Mouse (Mus musculus): Measurements from ENCODE around the gene Olfr803. TPM values are rescaled to one million over a fixed set of nuclear protein-coding genes. Genes with fewer than 3 reads are reported as not detected.

Olfr803 gene
- total RNA-seq (2021) = not detected

DNA sequence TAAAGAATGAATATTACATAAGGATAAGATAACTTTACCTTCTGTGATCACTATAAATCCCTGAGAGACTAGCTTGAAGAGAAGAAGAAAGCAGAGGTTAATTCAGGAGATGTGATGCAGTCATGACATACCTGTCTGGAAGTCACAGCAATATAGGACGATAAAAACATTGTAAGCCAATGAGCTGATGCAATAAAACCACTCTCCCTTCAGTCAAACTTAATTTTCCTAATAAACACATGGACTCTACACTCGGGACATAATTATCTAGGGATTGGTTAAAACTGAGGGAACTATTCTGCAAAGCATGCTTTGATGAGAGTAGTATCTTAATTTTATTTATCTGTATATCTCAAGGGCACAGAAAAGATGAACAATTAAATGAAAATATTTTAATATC, at the start of gene Olfr803:
Gene Olfr803 (minus strand): TSS at position 101 of the 400 bp plus-strand sequence.
- intact Hi-C loops (cut with DNase I) = no loop called here
- DNase-seq = no peak

- no peak for DNase-seq
- intact Hi-C loops (cut with DNase I) = no loop called here
Observed at GRCm38 (mm10) chr10:129741821-129742220, 47.7 kb upstream of the Olfr803 start, which contains the start of gene Olfr806. Olfr806 (minus strand) TSS chr10:129741921.

DNA sequence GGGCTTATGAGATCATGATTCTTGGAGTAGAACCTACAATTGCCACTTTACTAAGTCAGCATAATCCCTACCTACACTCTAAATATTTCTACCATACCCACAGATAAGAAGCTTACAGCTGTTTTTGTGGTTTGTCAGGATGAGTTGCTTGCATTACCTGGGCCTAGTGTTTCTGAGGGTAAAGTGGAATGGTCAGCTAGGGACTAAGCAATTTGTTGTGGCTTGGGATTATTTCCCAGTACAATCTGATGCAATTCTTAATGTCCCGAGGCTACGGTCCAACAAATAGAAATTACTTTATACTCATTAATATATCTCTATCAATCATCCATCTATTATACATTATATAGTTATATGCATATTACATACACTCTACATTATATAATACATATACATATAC, 35.2 kb upstream of the Olfr803 start, which contains the start of gene Olfr805:
Gene Olfr805 (minus strand): TSS at position 101 of the 400 bp plus-strand sequence.
- no peak for DNase-seq
- intact Hi-C loops (cut with DNase I) = no loop called here

DNA sequence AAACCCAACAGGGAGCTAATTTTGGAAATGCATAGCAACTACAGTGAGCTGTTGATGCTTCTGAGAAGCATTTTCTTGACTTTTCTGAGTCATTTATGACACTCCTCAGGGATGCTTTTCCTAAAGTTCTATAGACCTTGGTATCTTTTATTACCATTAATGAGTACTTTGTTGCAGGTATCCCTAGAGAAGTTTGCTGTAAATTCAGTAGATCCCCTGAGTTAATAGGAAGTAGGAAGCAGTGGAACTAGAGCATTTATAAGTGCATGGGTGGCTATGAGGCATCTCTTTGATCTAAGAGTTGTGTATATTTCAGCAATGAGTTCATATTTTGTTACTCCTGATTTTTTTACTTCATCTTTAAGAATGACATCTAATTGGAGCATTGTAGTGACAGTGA, 8.8 kb upstream of the Olfr803 start, which contains the start of gene Olfr804:
Gene Olfr804 (plus strand): TSS at position 301 of the 400 bp plus-strand sequence.
- DNase-seq = no peak
- intact Hi-C loops (cut with DNase I) = no loop called here

GRCm38 (mm10) chr10:129688069-129688468, 6.0 kb downstream of the Olfr803 start, which contains the start of gene Olfr802:
Olfr802 (minus strand) TSS chr10:129688169.
- no peak for DNase-seq
- intact Hi-C loops (cut with DNase I) = no loop called here

- DNase-seq = no peak
- intact Hi-C loops (cut with DNase I) = no loop called here
Observed at GRCm38 (mm10) chr10:129673765-129674164, 20.3 kb downstream of the Olfr803 start, which contains the start of gene Olfr801. Olfr801 (minus strand) TSS chr10:129673865.

- intact Hi-C loops (cut with DNase I) = no loop called here
- DNase-seq = no peak
Observed at GRCm38 (mm10) chr10:129657394-129657793, 36.7 kb downstream of the Olfr803 start, which contains the start of gene Olfr800. Olfr800 (plus strand) TSS chr10:129657694.

DNA sequence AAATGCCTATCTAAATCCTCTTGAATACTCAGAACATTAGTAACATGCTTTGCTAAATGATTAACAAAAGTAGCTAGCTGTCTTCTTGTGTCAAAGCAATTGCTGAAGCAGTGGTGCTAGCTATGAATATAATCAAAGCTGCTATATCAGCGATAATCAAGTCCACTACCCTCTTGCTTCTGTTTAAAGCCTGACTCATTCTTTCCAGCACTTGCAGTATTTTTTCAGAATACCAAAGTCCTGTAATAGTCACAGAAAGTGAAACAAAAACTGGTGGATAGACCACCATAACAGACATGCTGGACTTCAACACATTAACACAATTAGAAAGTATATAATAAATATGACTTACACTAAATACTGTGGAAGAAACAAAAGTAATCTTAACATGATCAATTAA, 42.3 kb downstream of the Olfr803 start:
- intact Hi-C loops (cut with DNase I) = no loop called here
- no peak for DNase-seq

Small RNA genes lying within 50 kb of the gene (microRNA-seq; reads per million reads assigned to microRNA genes)
- 0 reads per million in 2 experiments for gene Gm24485

Other genes with a start within 250 kb of the Olfr803 start
- not detected for gene Olfr787, start 232.4 kb downstream of the Olfr803 start, total RNA-seq (2021)
- gene Olfr788, start 223.3 kb downstream of the Olfr803 start, total RNA-seq (2021) = not detected
- gene Olfr789, start 209.5 kb downstream of the Olfr803 start, total RNA-seq (2021) = not detected
- gene Olfr790, start 195.8 kb downstream of the Olfr803 start, total RNA-seq (2021) = not detected
- gene Olfr791, start 172.5 kb downstream of the Olfr803 start, total RNA-seq (2021) = not detected
- gene Olfr792, start 155.1 kb downstream of the Olfr803 start, total RNA-seq (2021) = not detected
- not detected for gene Olfr794, start 126.6 kb downstream of the Olfr803 start, total RNA-seq (2021)
- gene Olfr796, start 81.7 kb downstream of the Olfr803 start, total RNA-seq (2021) = not detected
- gene Olfr798, start 66.4 kb downstream of the Olfr803 start, total RNA-seq (2021) = not detected
- gene Olfr799, start 56.8 kb downstream of the Olfr803 start, total RNA-seq (2021) = not detected
- gene Olfr800, start 36.6 kb downstream of the Olfr803 start, total RNA-seq (2021) = not detected
- not detected for gene Olfr801, start 20.4 kb downstream of the Olfr803 start, total RNA-seq (2021)
- gene Olfr802, start 6.1 kb downstream of the Olfr803 start, total RNA-seq (2021) = not detected
- not detected for gene Olfr804, start 8.9 kb upstream of the Olfr803 start, total RNA-seq (2021)
- gene Olfr805, start 35.1 kb upstream of the Olfr803 start, total RNA-seq (2021) = not detected
- gene Olfr806, start 47.6 kb upstream of the Olfr803 start, total RNA-seq (2021) = not detected
- not detected for gene Olfr807, start 63.5 kb upstream of the Olfr803 start, total RNA-seq (2021)
- gene Olfr808, start 71.2 kb upstream of the Olfr803 start, total RNA-seq (2021) = not detected
- not detected for gene Olfr809, start 80.4 kb upstream of the Olfr803 start, total RNA-seq (2021)
- not detected for gene Olfr810, start 100.6 kb upstream of the Olfr803 start, total RNA-seq (2021)
- gene Olfr811, start 110.1 kb upstream of the Olfr803 start, total RNA-seq (2021) = not detected
- not detected for gene Olfr812, start 151.8 kb upstream of the Olfr803 start, total RNA-seq (2021)
- gene Olfr813, start 161.1 kb upstream of the Olfr803 start, total RNA-seq (2021) = not detected
- not detected for gene Olfr814, start 185.6 kb upstream of the Olfr803 start, total RNA-seq (2021)
- gene Olfr815, start 211.6 kb upstream of the Olfr803 start, total RNA-seq (2021) = not detected
- not detected for gene Olfr816, start 221.3 kb upstream of the Olfr803 start, total RNA-seq (2021)

All from heart, postnatal 10 days (tissue).